Mouse (Mus musculus) kidney, embryonic 14.5 days (tissue): Measurements from ENCODE around the gene Oxa1l. TPM values are rescaled to one million over a fixed set of nuclear protein-coding genes. Genes with fewer than 3 reads are reported as not detected.
A peak's percentile ranks its signal among the peaks of the same experiment; 100 is the strongest.

ENCODE experiments used
- ATAC-seq: fragments of 200-750 bp; cut with Nextera tagmentation; 2 replicates; pipeline ENCODE4 v1.8.0; 2017; ENCODE audit warnings: moderate number of reproducible peaks, mild to moderate bottlenecking, moderate TSS enrichment, moderate library complexity; ENCODE audit not compliant: low FRiP score, low TSS enrichment
- H3K27ac ChIP-seq: fragments of 300-500 bp; sonication (generic); 2 replicates; pipeline ENCODE4 v1.5.1; 2014; ENCODE audit warnings: low read depth, mild to moderate bottlenecking, low read length, moderate library complexity, mixed read lengths
- H3K27me3 ChIP-seq: fragments of 300-500 bp; sonication (generic); 2 replicates; pipeline ENCODE4 v1.6.1; 2014; ENCODE audit warnings: mild to moderate bottlenecking, low read length; ENCODE audit not compliant: control insufficient read depth, insufficient read depth
- H3K36me3 ChIP-seq: fragments of 300-500 bp; sonication (generic); 2 replicates; pipeline ENCODE4 v1.6.1; 2014; ENCODE audit warnings: low read length, mixed read lengths; ENCODE audit not compliant: control insufficient read depth, insufficient read depth
- H3K4me1 ChIP-seq: fragments of 300-500 bp; sonication (generic); 2 replicates; pipeline ENCODE4 v1.6.1; 2014; ENCODE audit warnings: low read length, mixed read lengths; ENCODE audit not compliant: control insufficient read depth, insufficient read depth
- H3K4me2 ChIP-seq: fragments of 300-500 bp; sonication (generic); replicated peaks from 2 replicates; pipeline ENCODE4 v1.6.1; 2014; ENCODE audit warnings: low read depth, mild to moderate bottlenecking, low read length
- H3K4me3 ChIP-seq: fragments of 300-500 bp; sonication (generic); 2 replicates; pipeline ENCODE4 v1.5.1; 2014; ENCODE audit warnings: mild to moderate bottlenecking, low read length
- H3K9ac ChIP-seq: fragments of 300-500 bp; sonication (generic); 2 replicates; pipeline ENCODE4 v1.6.1; 2014; ENCODE audit warnings: low read depth, mild to moderate bottlenecking, low read length, moderate library complexity
- H3K9me3 ChIP-seq: fragments of 300-500 bp; sonication (generic); 2 replicates; pipeline ENCODE4 v1.6.1; 2016; ENCODE audit warnings: low read length; ENCODE audit not compliant: control insufficient read depth
- WGBS: fragments of 180-500 bp; shearing (Covaris S2); extraction: QIAGEN DNeasy Blood & Tissue Kit; methylation state at CpG from one replicate; pipeline ENCODE4 v1.1.7; 2014; 5-methylcytosine and 5-hydroxymethylcytosine counted together
- polyA plus RNA-seq: library from polyadenylated mRNA; unstranded; fragments of >200 nt; fragmentation: Nextera tagmentation; extraction: Ambion mirVana; gene quantifications from 2 replicates; pipeline ENCODE4 v1.2.1, GENCODE M21; 2014

Gene Oxa1l
- polyA plus RNA-seq, 1 experiment from 2014 or later = 69.7 TPM

- Histone ChIP-seq H3K4me3 (no peak overlapping the region), H3K4me1 (peaks cover 33% of the 10 kb centered on the region), H3K27ac (no peak overlapping the region), H3K27me3 (no peaks in the 10 kb centered on the region), H3K36me3 (no peaks in the 10 kb centered on the region), H3K4me2 (no peak overlapping the region), H3K9ac (no peak overlapping the region), H3K9me3 (no peaks in the 10 kb centered on the region)
- no peak for ATAC-seq
- WGBS = 75% methylated on average over 10 of the region's 10 CpGs
Measured at GRCm38 (mm10) chr14:54381816-54382215, 21.2 kb downstream of the Oxa1l start.

GRCm38 (mm10) chr14:54382641-54383040 lies 22.0 kb downstream of the Oxa1l start:
- 0 out of 2 replicates have a peak overlapping the region, but pooled peaks have one; percentile 4 for H3K27ac ChIP-seq
- ATAC-seq = no peak
- no peak overlapping the region for H3K4me2 ChIP-seq
- peaks cover 39% of the 10 kb centered on the region for H3K4me1 ChIP-seq
- H3K36me3 ChIP-seq = no peaks in the 10 kb centered on the region
- no peak overlapping the region for H3K4me3 ChIP-seq
- H3K9ac ChIP-seq = no peak overlapping the region
- no peaks in the 10 kb centered on the region for H3K9me3 ChIP-seq
- WGBS = 54% methylated on average over 9 of the region's 9 CpGs
- H3K27me3 ChIP-seq = no peaks in the 10 kb centered on the region

- H3K9ac ChIP-seq = no peak overlapping the region
- peaks cover 43% of the 10 kb centered on the region for H3K4me1 ChIP-seq
- no peak overlapping the region for H3K4me3 ChIP-seq
- no peaks in the 10 kb centered on the region for H3K27me3 ChIP-seq
- peak; percentile 51; the same call in 1 of the 2 replicates for ATAC-seq
- H3K9me3 ChIP-seq = no peaks in the 10 kb centered on the region
- no peak overlapping the region for H3K27ac ChIP-seq
- no peaks in the 10 kb centered on the region for H3K36me3 ChIP-seq
- WGBS = 31% methylated on average over 4 of the region's 4 CpGs
- H3K4me2 ChIP-seq = no peak overlapping the region
Measured at GRCm38 (mm10) chr14:54383355-54383771, 22.7 kb downstream of the Oxa1l start.

- Histone ChIP-seq H3K9ac (no peak overlapping the region), H3K4me2 (no peak overlapping the region), H3K27me3 (no peaks in the 10 kb centered on the region), H3K9me3 (no peaks in the 10 kb centered on the region), H3K36me3 (no peaks in the 10 kb centered on the region), H3K27ac (no peak overlapping the region), H3K4me1 (peaks cover 41% of the 10 kb centered on the region), H3K4me3 (no peak overlapping the region)
- WGBS = 91% methylated on average over 8 of the region's 8 CpGs
- no peak for ATAC-seq
Measured at GRCm38 (mm10) chr14:54384396-54384795, 23.8 kb downstream of the Oxa1l start.

DNA sequence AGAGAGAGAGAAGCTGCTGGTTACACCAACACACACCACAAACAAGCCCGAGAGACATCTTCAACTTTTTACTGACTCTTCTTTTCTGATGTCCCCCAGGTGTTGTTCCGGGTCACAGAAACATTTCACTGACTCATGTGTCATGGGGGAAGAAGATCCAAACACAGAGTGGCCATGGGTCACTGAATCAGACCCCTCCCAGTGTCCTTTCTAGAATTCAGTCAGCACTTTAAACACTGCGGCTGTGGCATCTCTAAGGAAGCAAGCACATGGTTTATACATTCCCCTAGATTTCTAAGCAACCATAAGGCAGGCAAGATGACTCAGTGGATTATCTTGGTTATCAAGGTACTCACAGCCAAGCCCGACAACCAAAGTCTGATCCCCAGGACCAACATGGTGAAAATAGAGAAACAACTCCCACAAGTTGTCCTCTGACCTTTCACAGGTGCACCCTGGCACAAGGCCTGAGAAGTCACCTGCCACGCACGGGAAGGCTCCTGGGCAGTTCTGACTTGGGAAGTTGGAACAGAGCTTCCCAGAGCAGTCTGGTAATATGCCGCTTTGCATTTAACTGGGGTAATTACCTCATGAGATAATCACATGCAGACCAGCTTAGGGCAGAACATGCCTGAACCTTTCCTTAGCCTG lies 25.5 kb downstream of the Oxa1l start:
- H3K4me3 ChIP-seq = no peak overlapping the region
- H3K4me2 ChIP-seq = no peak overlapping the region
- ATAC-seq = peak; percentile 41; the same call in 1 of the 2 replicates
- 44% methylated on average over 7 of the region's 7 CpGs for WGBS
- H3K27ac ChIP-seq = no peak overlapping the region
- no peak overlapping the region for H3K9ac ChIP-seq
- no peaks in the 10 kb centered on the region for H3K27me3 ChIP-seq
- H3K4me1 ChIP-seq = peaks cover 31% of the 10 kb centered on the region
- H3K9me3 ChIP-seq = no peaks in the 10 kb centered on the region
- no peaks in the 10 kb centered on the region for H3K36me3 ChIP-seq

GRCm38 (mm10) chr14:54387546-54387945 lies 26.9 kb downstream of the Oxa1l start:
- peaks cover 26% of the 10 kb centered on the region for H3K4me1 ChIP-seq
- H3K36me3 ChIP-seq = no peaks in the 10 kb centered on the region
- no peak overlapping the region for H3K4me3 ChIP-seq
- WGBS = 20% methylated on average over 6 of the region's 6 CpGs
- H3K4me2 ChIP-seq = no peak overlapping the region
- H3K9me3 ChIP-seq = no peaks in the 10 kb centered on the region
- no peak overlapping the region for H3K27ac ChIP-seq
- H3K27me3 ChIP-seq = no peaks in the 10 kb centered on the region
- ATAC-seq = 0 out of 2 replicates have a peak, but pooled peaks have one; percentile 7
- H3K9ac ChIP-seq = no peak overlapping the region

GRCm38 (mm10) chr14:54390843-54391242 lies 30.2 kb downstream of the Oxa1l start:
- ATAC-seq = no peak

DNA sequence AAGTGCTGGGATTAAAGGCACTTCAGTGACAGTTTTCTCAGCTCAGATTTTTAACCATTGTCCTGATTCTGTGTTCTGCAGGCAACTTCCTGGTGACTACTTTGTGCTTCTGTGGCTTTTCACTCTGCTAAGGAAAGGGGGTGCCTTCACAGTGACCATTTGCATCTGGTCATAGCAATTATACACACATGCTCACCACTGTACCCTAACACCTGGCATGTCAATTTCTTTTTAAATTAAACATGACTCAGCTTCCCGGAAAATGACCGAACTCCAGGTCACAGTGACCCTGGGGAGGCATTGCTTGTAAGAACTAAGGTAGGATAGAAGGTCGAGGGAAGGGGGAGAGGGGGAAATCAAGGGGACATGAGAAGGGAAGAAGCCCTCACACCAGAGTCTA lies 33.2 kb downstream of the Oxa1l start:
- ATAC-seq = no peak
- 71% methylated on average over 3 of the region's 3 CpGs for WGBS
- H3K36me3 ChIP-seq = no peaks in the 10 kb centered on the region
- H3K4me1 ChIP-seq = 0 out of 2 replicates have a peak, but pooled peaks cover 4% of the 10 kb centered on the region
- H3K4me2 ChIP-seq = no peak overlapping the region
- H3K27me3 ChIP-seq = no peaks in the 10 kb centered on the region
- H3K9ac ChIP-seq = no peak overlapping the region
- H3K4me3 ChIP-seq = no peak overlapping the region
- H3K9me3 ChIP-seq = no peaks in the 10 kb centered on the region
- no peak overlapping the region for H3K27ac ChIP-seq

More at GRCm38 (mm10) chr14:54390843-54391242, 30.2 kb downstream of the Oxa1l start:
- Histone ChIP-seq H3K9me3 (no peaks in the 10 kb centered on the region), H3K4me3 (no peak overlapping the region), H3K27me3 (no peaks in the 10 kb centered on the region), H3K4me2 (no peak overlapping the region), H3K36me3 (no peaks in the 10 kb centered on the region), H3K27ac (no peak overlapping the region), H3K4me1 (peaks cover 20% of the 10 kb centered on the region), H3K9ac (no peak overlapping the region)
- WGBS = 44% methylated on average over 6 of the region's 6 CpGs

GRCm38 (mm10) chr14:54394309-54394708 lies 33.7 kb downstream of the Oxa1l start:
- no peak for ATAC-seq
- Histone ChIP-seq H3K4me3 (no peak overlapping the region), H3K9ac (no peak overlapping the region), H3K9me3 (no peaks in the 10 kb centered on the region), H3K4me1 (0 out of 2 replicates have a peak, but pooled peaks cover 4% of the 10 kb centered on the region), H3K27ac (no peak overlapping the region), H3K4me2 (no peak overlapping the region), H3K27me3 (no peaks in the 10 kb centered on the region), H3K36me3 (no peaks in the 10 kb centered on the region)
